Mouse (Mus musculus): ENCODE data around the gene Tsen54. TPM values are rescaled to one million over a fixed set of nuclear protein-coding genes. Genes with fewer than 3 reads are reported as not detected.
A peak's percentile ranks its signal among the peaks of the same experiment; 100 is the strongest.

The Tsen54 gene
- polyA plus RNA-seq, 1 experiment from 2014 or later, result 39.8 TPM

- Histone ChIP-seq H3K4me3 (replicated peaks) (no peak overlapping the region), H3K27me3 (no peaks in the 10 kb centered on the region), H3K9me3 (replicated peaks) (no peaks in the 10 kb centered on the region), H3K4me1 (peaks cover 78% of the 10 kb centered on the region), H3K36me3 (no peaks in the 10 kb centered on the region), H3K27ac (peak overlapping the region; percentile 95), H3K9ac (0 out of 2 replicates have a peak overlapping the region, but pooled peaks have one; percentile 5), H3K4me2 (peak overlapping the region; percentile 29)
- 8% methylated on average over 9 of the region's 9 CpGs for WGBS
- peak; percentile 91 for ATAC-seq (replicated peaks; ENCODE audit: low FRiP score)
Observed at GRCm38 (mm10) chr11:115779038-115779571, 35.4 kb upstream of the Tsen54 start.

- peaks cover 74% of the 10 kb centered on the region for H3K4me1 ChIP-seq
Observed at GRCm38 (mm10) chr11:115780141-115781070, 34.1 kb upstream of the Tsen54 start.

GRCm38 (mm10) chr11:115786473-115786872, 28.1 kb upstream of the Tsen54 start:
- ATAC-seq (replicated peaks; ENCODE audit: low FRiP score), result no peak
- Histone ChIP-seq H3K27ac (no peak overlapping the region), H3K9ac (no peak overlapping the region), H3K36me3 (peaks cover 44% of the 10 kb centered on the region), H3K27me3 (no peaks in the 10 kb centered on the region), H3K4me1 (peaks cover 27% of the 10 kb centered on the region), H3K4me3 (replicated peaks) (no peak overlapping the region), H3K9me3 (replicated peaks) (no peaks in the 10 kb centered on the region), H3K4me2 (no peak overlapping the region)
- WGBS, result 66% methylated on average over 6 of the region's 6 CpGs

More at GRCm38 (mm10) chr11:115780141-115781070, 34.1 kb upstream of the Tsen54 start:
- H3K36me3 ChIP-seq, result no peaks in the 10 kb centered on the region
- 23% methylated on average over 20 of the region's 20 CpGs for WGBS
- peak; percentile 27 for ATAC-seq (replicated peaks; ENCODE audit: low FRiP score)
- H3K9ac ChIP-seq, result peak overlapping the region; percentile 12; the same call in 1 of the 2 replicates
- no peaks in the 10 kb centered on the region for H3K9me3 ChIP-seq (replicated peaks)
- H3K27ac ChIP-seq, result peak overlapping the region; percentile 95
- H3K27me3 ChIP-seq, result no peaks in the 10 kb centered on the region
- H3K4me3 ChIP-seq (replicated peaks), result 0 out of 2 replicates have a peak overlapping the region, but pooled peaks have one; percentile 12
- peak overlapping the region; percentile 46 for H3K4me2 ChIP-seq

GRCm38 (mm10) chr11:115789787-115790186, 24.7 kb upstream of the Tsen54 start:
- H3K9ac ChIP-seq, result no peak overlapping the region
- no peak overlapping the region for H3K4me2 ChIP-seq
- H3K4me1 ChIP-seq, result peaks cover 19% of the 10 kb centered on the region
- H3K36me3 ChIP-seq, result peaks cover 77% of the 10 kb centered on the region
- H3K27me3 ChIP-seq, result no peaks in the 10 kb centered on the region
- no peak overlapping the region for H3K27ac ChIP-seq
- ATAC-seq (replicated peaks; ENCODE audit: low FRiP score), result no peak
- no peaks in the 10 kb centered on the region for H3K9me3 ChIP-seq (replicated peaks)
- no peak overlapping the region for H3K4me3 ChIP-seq (replicated peaks)
- WGBS, result 96% methylated on average over 7 of the region's 7 CpGs

- no peak overlapping the region for H3K4me2 ChIP-seq
- WGBS, result 89% methylated on average over 16 of the region's 16 CpGs
- no peak for ATAC-seq (replicated peaks; ENCODE audit: low FRiP score)
- H3K4me3 ChIP-seq (replicated peaks), result no peak overlapping the region
- no peak overlapping the region for H3K27ac ChIP-seq
- H3K4me1 ChIP-seq, result no peaks in the 10 kb centered on the region
- no peak overlapping the region for H3K9ac ChIP-seq
- peaks cover 89% of the 10 kb centered on the region for H3K36me3 ChIP-seq
- no peaks in the 10 kb centered on the region for H3K9me3 ChIP-seq (replicated peaks)
- H3K27me3 ChIP-seq, result no peaks in the 10 kb centered on the region
Observed at GRCm38 (mm10) chr11:115791919-115792318, 22.6 kb upstream of the Tsen54 start.

GRCm38 (mm10) chr11:115792353-115792752, 22.2 kb upstream of the Tsen54 start:
- no peak overlapping the region for H3K9ac ChIP-seq
- H3K27me3 ChIP-seq, result no peaks in the 10 kb centered on the region
- H3K4me1 ChIP-seq, result no peaks in the 10 kb centered on the region
- no peak overlapping the region for H3K4me3 ChIP-seq (replicated peaks)
- 88% methylated on average over 14 of the region's 14 CpGs for WGBS
- no peak for ATAC-seq (replicated peaks; ENCODE audit: low FRiP score)
- peaks cover 92% of the 10 kb centered on the region for H3K36me3 ChIP-seq
- no peak overlapping the region for H3K4me2 ChIP-seq
- no peaks in the 10 kb centered on the region for H3K9me3 ChIP-seq (replicated peaks)
- no peak overlapping the region for H3K27ac ChIP-seq

GRCm38 (mm10) chr11:115796898-115797297, 17.6 kb upstream of the Tsen54 start:
- H3K27me3 ChIP-seq, result no peaks in the 10 kb centered on the region
- H3K9me3 ChIP-seq (replicated peaks), result no peaks in the 10 kb centered on the region
- peaks cover 100% of the 10 kb centered on the region for H3K36me3 ChIP-seq
- H3K4me1 ChIP-seq, result peaks cover 6% of the 10 kb centered on the region; the same call in 1 of the 2 replicates
- 75% methylated on average over 15 of the region's 15 CpGs for WGBS
- no peak overlapping the region for H3K4me3 ChIP-seq (replicated peaks)
- no peak overlapping the region for H3K9ac ChIP-seq
- ATAC-seq (replicated peaks; ENCODE audit: low FRiP score), result no peak
- no peak overlapping the region for H3K4me2 ChIP-seq
- H3K27ac ChIP-seq, result no peak overlapping the region

- no peak overlapping the region for H3K4me2 ChIP-seq
- ATAC-seq (replicated peaks; ENCODE audit: low FRiP score), result no peak
- peak overlapping the region; percentile 2; the same call in 1 of the 2 replicates for H3K27ac ChIP-seq
- H3K9ac ChIP-seq, result no peak overlapping the region
- peaks cover 6% of the 10 kb centered on the region; the same call in 1 of the 2 replicates for H3K4me1 ChIP-seq
- 80% methylated on average over 9 of the region's 9 CpGs for WGBS
- no peak overlapping the region for H3K4me3 ChIP-seq (replicated peaks)
- no peaks in the 10 kb centered on the region for H3K9me3 ChIP-seq (replicated peaks)
- peaks cover 100% of the 10 kb centered on the region for H3K36me3 ChIP-seq
- H3K27me3 ChIP-seq, result no peaks in the 10 kb centered on the region
Observed at GRCm38 (mm10) chr11:115797665-115798064, 16.9 kb upstream of the Tsen54 start.

GRCm38 (mm10) chr11:115800981-115801380, 13.5 kb upstream of the Tsen54 start:
- WGBS, result 91% methylated on average over 18 of the region's 18 CpGs
- Histone ChIP-seq H3K36me3 (peaks cover 96% of the 10 kb centered on the region), H3K9me3 (replicated peaks) (no peaks in the 10 kb centered on the region), H3K4me3 (replicated peaks) (no peak overlapping the region), H3K4me2 (no peak overlapping the region), H3K27me3 (no peaks in the 10 kb centered on the region), H3K27ac (no peak overlapping the region), H3K9ac (no peak overlapping the region), H3K4me1 (peaks cover 6% of the 10 kb centered on the region; the same call in 1 of the 2 replicates)
- no peak for ATAC-seq (replicated peaks; ENCODE audit: low FRiP score)

GRCm38 (mm10) chr11:115803072-115803709, 11.3 kb upstream of the Tsen54 start:
- H3K27me3 ChIP-seq, result no peaks in the 10 kb centered on the region
- peaks cover 93% of the 10 kb centered on the region for H3K36me3 ChIP-seq
- no peak overlapping the region for H3K27ac ChIP-seq
- no peak for ATAC-seq (replicated peaks; ENCODE audit: low FRiP score)
- H3K4me3 ChIP-seq (replicated peaks), result no peak overlapping the region
- WGBS, result 91% methylated on average over 24 of the region's 24 CpGs
- H3K9ac ChIP-seq, result no peak overlapping the region
- no peaks in the 10 kb centered on the region for H3K9me3 ChIP-seq (replicated peaks)
- H3K4me2 ChIP-seq, result no peak overlapping the region
- peaks cover 17% of the 10 kb centered on the region for H3K4me1 ChIP-seq

GRCm38 (mm10) chr11:115805005-115805404, 9.5 kb upstream of the Tsen54 start:
- 92% methylated on average over 7 of the region's 7 CpGs for WGBS
- Histone ChIP-seq H3K4me2 (no peak overlapping the region), H3K9me3 (replicated peaks) (no peaks in the 10 kb centered on the region), H3K27me3 (no peaks in the 10 kb centered on the region), H3K4me3 (replicated peaks) (no peak overlapping the region), H3K4me1 (peaks cover 29% of the 10 kb centered on the region), H3K9ac (no peak overlapping the region), H3K36me3 (peaks cover 75% of the 10 kb centered on the region), H3K27ac (no peak overlapping the region)
- no peak for ATAC-seq (replicated peaks; ENCODE audit: low FRiP score)

GRCm38 (mm10) chr11:115806154-115806553, 8.4 kb upstream of the Tsen54 start:
- H3K27me3 ChIP-seq, result no peaks in the 10 kb centered on the region
- H3K27ac ChIP-seq, result no peak overlapping the region
- H3K4me1 ChIP-seq, result peaks cover 41% of the 10 kb centered on the region
- no peak overlapping the region for H3K4me2 ChIP-seq
- peaks cover 71% of the 10 kb centered on the region for H3K36me3 ChIP-seq
- no peaks in the 10 kb centered on the region for H3K9me3 ChIP-seq (replicated peaks)
- H3K4me3 ChIP-seq (replicated peaks), result no peak overlapping the region
- WGBS, result 91% methylated on average over 10 of the region's 10 CpGs
- no peak for ATAC-seq (replicated peaks; ENCODE audit: low FRiP score)
- H3K9ac ChIP-seq, result no peak overlapping the region

All from kidney, embryonic 15.5 days (tissue).